Mouse (Mus musculus) embryonic fibroblast, embryonic 13.5 days (primary cell): ENCODE data around the gene Slc25a22.

Source experiments
- CTCF ChIP-seq: IDR thresholded peaks from 2 replicates; pipeline ENCODE4 v1.5.1; 2011; ENCODE audit warnings: mild to moderate bottlenecking, control low read depth, low read length, moderate library complexity, borderline replicate concordance; ENCODE audit not compliant: insufficient read depth
- POLR2A ChIP-seq: IDR thresholded peaks from 2 replicates; pipeline ENCODE4 v1.6.1; 2011; ENCODE audit warnings: low read depth, mild to moderate bottlenecking, control low read depth, low read length, moderate library complexity

- TF ChIP-seq POLR2A (no peak), CTCF (no peak)
These were observed 32.2 kb downstream of the Slc25a22 start for GRCm38 (mm10) chr7:141405466-141405865.
